Mouse (Mus musculus) heart, adult 11 months (tissue): Measurements from ENCODE around the gene Atp2b4.
A peak's percentile ranks its signal among the peaks of the same experiment; 100 is the strongest.

ENCODE experiments used
- DNase-seq: peaks from one replicate; pipeline ENCODE4 v3.0.0; 2022

Gene Atp2b4

GRCm38 (mm10) chr1:133650288-133651055 lies 150.4 kb downstream of the Atp2b4 start:
- peak; percentile 71 for DNase-seq
